Mouse (Mus musculus) c-Kit-positive CD71-positive TER-119-positive erythroid progenitor cells, embryonic 14.5 days (primary cell): Measurements from ENCODE around the gene Hddc3.

ENCODE experiments used
- DNase-seq: peaks from one replicate; pipeline ENCODE4 v3.0.0-alpha.2; 2013; ENCODE audit warnings: low spot score

Gene Hddc3

GRCm38 (mm10) chr7:80334848-80335247 lies 8.1 kb upstream of the Hddc3 start:
- DNase-seq: no peak

- no peak for DNase-seq
These were observed 6.0 kb upstream of the Hddc3 start for GRCm38 (mm10) chr7:80336932-80337331.

GRCm38 (mm10) chr7:80339371-80339770 lies 3.5 kb upstream of the Hddc3 start:
- DNase-seq: no peak

DNA sequence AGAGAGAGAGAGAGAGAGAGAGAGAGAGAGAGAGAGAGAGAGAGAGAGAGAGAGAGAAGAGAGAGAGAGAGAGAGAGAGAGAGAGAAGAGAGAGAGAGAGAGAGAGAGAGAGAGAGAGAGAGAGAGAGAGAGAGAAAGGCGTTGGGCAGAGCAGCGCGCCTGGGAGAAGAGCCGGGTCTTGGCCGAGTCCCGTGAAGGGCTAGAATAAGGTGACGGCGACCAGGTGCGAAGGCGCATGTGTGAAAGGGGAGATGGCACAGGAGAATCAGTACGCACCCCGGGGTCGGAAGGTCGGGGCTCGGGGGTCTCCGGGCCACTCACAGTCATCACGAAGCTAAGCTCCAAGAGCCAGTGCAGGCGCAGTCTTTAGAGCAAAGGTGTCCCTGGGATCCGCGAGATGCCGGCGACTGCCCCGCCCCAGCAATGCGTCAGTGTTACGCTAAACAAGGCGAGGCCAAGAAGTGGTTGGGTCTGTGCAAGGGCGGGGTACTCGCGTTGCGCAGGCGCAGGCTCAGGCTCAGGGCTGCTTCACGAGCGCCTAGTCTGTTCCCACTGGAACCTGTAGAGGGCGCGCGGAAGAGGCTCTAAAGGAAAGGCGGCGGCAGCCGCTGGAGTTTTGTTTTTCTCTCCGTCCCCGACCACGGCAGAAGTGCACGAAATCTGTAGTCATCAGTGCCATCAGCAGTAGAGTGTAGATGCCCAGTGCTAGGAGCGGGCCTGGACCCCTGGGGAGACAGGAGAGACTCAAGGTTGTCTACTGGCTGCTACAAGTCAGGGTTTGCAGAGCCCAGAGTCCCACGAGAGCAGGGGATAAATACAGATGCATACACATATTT lies 2.9 kb upstream of the Hddc3 start:
- DNase-seq: peak; percentile 99

- peak; percentile 73 for DNase-seq
These were observed 2.1 kb upstream of the Hddc3 start, which contains the start of gene Unc45a for GRCm38 (mm10) chr7:80340793-80341192. Gene Unc45a, minus strand, starts transcription at chr7:80341005.

- DNase-seq: no peak
These were observed 1.1 kb upstream of the Hddc3 start for GRCm38 (mm10) chr7:80341793-80342192.

- no peak for DNase-seq
These were observed 540 bp downstream of the Hddc3 start for GRCm38 (mm10) chr7:80343270-80344018.

GRCm38 (mm10) chr7:80346173-80346572 lies 3.3 kb downstream of the Hddc3 start:
- no peak for DNase-seq

DNA sequence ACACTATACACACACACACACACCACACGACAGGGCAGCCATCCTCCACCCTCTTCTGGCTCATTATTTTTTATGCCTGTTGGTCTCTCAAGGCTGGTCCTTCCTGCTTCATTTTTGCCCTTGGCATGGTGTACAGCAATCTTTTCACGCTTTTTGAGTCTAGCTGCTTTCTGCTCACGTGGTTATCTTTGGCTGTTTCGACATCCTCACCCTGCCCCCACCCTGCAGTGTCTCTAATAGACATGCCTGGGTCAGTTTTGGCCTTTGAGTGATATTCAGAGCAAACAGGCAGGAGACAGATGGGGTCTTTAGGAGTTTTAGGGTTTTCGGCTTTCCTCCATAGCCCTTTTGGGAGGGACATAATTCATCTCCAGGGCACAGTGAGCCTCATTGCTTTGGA lies 3.9 kb downstream of the Hddc3 start:
- no peak for DNase-seq

DNA sequence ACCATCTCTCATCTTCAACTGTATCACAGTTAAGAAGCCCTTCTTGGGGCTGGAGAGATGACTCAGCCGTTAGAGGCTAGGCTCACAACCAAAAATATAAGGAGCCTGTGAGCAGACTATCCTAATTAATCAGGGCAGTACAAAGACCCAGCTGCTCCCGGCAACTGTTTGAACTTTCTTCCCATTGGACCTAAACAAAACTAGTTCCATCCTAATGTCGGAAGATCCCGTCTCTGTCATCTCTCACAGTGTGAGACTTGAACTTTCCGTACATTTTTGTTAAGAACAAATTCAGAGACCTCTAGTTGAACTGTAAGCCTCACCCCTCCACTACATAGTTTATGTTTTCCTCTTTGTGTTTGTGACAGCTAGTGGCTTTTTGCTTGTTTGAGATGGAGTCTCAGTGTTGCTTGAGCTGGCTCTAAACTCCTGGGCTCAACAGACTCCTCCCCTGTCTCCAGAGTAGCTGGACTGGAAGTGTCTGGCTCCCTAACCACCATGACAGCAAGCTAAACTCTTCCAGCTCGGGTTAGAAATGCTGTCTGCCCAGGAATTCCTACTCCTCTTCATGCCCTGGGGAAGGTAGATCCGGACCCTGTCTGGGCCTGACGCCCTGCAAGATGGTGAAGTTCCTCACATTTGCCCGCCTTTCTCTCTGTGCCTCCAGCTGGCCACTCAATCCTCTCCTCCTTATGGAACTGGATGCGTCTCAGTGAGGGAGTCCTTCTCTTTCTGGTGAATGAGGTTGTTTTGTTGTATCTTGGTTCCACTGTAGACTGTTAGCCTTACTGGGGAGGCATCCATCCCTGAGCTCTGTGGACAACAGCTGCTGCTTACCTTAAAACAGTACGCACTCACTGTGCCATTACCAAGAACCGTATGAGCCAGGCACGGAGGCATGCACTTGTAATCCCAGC lies 5.0 kb downstream of the Hddc3 start:
- DNase-seq: no peak

- no peak for DNase-seq
These were observed 7.9 kb downstream of the Hddc3 start for GRCm38 (mm10) chr7:80350808-80351207.

- no peak for DNase-seq
These were observed 10.0 kb downstream of the Hddc3 start for GRCm38 (mm10) chr7:80352920-80353319.

GRCm38 (mm10) chr7:80356351-80356750 lies 13.4 kb downstream of the Hddc3 start:
- no peak for DNase-seq

GRCm38 (mm10) chr7:80357156-80357555 lies 14.3 kb downstream of the Hddc3 start:
- no peak for DNase-seq

- DNase-seq: no peak
These were observed 15.1 kb downstream of the Hddc3 start for GRCm38 (mm10) chr7:80358039-80358438.

GRCm38 (mm10) chr7:80360435-80360834 lies 17.5 kb downstream of the Hddc3 start:
- no peak for DNase-seq

GRCm38 (mm10) chr7:80365759-80366158 lies 22.9 kb downstream of the Hddc3 start:
- DNase-seq: no peak

- DNase-seq: no peak
These were observed 24.3 kb downstream of the Hddc3 start for GRCm38 (mm10) chr7:80367232-80367631.

DNA sequence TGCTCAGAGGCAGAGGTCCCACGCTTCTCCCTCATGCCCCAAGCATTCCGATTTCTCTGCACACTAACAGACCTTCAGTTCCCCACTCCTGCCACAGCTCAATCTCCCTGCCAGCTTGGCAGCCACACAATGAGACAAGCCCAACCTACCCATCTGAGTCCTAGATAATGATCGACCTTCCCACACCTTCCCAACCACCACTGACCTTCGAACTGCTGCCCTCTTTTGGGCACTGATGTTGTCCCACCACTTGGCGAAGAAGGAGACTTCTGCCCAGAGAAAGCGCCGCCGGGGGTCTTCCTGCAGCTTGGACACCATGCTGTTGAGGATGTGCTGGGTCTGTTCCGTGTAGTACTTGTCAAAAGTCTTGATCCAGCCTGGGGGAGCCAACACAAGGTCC lies 25.1 kb downstream of the Hddc3 start:
- no peak for DNase-seq

DNA sequence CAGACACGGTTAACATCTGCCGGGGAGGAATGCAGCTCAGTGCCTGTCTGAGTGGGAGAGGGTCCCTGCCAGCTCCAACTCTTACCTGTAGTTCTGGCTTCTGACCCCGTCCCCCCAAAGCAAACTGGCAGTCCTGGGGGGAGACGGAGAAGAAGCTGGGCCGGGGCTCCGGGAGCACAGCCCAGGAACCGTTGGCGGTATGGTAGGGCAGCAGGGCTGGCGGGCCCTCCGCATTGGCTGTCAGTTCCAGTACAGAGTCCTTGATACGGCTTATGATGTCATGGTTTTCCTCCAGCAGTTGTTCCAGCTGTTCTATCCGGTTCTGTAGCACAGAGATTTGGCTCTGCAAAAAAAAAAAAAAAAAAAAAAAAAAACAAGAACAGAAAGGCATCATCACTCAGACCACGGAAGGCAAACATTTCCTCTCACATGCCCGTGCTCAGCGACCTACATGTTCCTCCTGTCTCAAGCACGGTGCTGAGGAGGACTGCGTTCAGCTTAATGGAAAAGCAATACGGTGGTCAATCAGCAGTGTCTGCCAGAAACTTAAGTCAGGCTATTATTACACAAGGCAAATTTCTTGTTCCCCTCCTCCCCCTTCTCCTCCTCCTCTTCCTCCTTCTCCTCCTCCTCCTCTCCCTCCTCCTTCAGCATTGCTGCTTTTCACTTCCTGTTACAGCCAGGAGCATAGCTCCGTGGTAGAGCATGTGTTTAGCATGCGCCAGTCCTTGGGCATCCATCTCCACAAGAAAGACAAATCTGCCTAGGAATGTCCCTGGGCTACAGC lies 25.9 kb downstream of the Hddc3 start:
- no peak for DNase-seq

DNA sequence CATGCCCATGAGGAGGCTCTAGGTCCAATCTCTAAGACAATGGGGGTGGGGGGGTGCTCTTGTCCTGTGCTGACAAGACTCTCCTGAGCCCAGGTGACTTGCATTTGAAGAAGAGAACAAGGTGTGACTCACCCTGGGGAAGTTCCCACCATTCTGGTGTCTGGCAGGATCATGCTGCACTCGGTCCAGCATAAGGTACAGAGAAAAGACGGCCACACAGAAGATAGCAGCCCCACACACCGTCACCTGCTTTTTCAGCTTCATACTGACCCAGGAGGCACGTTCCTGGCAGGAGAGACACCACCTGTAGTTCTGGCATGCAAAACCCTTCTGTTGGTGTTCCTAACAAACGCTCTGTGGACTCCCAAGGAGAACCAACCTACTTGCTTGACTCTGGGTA lies 26.6 kb downstream of the Hddc3 start:
- DNase-seq: no peak
